Mouse (Mus musculus): ENCODE results near the gene Tbcd. TPM values are rescaled to one million over a fixed set of nuclear protein-coding genes. Genes with fewer than 3 reads are reported as not detected.

The Tbcd gene
- total and polyA plus RNA-seq, 3 experiments: 62.1 to 86.7 (median 70.4) TPM

DNA sequence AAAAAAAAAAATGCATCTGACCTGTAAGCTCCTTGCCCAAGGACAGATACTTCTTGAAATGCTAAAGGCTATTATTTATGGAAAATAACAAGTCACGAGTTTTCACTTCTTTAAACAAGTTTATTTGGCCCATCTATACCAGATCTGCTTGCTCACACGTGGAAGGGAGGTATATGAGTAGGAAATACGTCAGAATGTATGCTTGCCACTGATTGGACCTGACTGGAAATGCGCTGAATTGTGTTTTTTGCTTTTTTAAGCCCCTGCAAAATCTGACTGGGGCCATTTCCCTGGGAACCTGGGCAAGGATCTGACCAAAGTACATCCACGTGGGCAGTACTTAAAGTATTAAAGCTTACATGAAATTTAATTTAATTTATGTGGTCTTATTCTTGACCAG is 31.4 kb upstream of the Tbcd start:
- Histone ChIP-seq H3K36me3 (replicated peaks in 1 of 2; ENCODE audit: control insufficient read depth in 1 of 2, insufficient read depth in 1 of 2, low read length in 1 of 2) (peaks cover 0 to 2% of the 10 kb centered on the region in 2 experiments), H3K4me2 (ENCODE audit: insufficient read depth, low read depth, poor library complexity, severe bottlenecking) (peak overlapping the region; percentile 76), H3K9ac (ENCODE audit: insufficient read depth, low read depth) (peak overlapping the region; percentile 53; the same call in 1 of the 2 replicates), H3K27ac (ENCODE audit: insufficient read depth, low read depth) (no peak overlapping the region), H3K9me3 (replicated peaks; ENCODE audit: low read length) (no peaks in the 10 kb centered on the region), H3K79me2 (replicated peaks; ENCODE audit: control insufficient read depth, extremely low read depth, insufficient read depth, poor library complexity, severe bottlenecking) (no peaks in the 10 kb centered on the region), H3K4me3 (replicated peaks in 1 of 3; ENCODE audit: low read depth in 2 of 3, low read length in 2 of 3, poor library complexity in 1 of 3) (peak overlapping the region in 2 of 3 experiments; percentile 66 to 77), H3K4me1 (ENCODE audit: control insufficient read depth in 1 of 2, insufficient read depth in 2 of 2) (peaks cover 2 to 16% of the 10 kb centered on the region in 2 experiments), H3K27me3 (replicated peaks) (no peaks in the 10 kb centered on the region)
- peak; percentile 16 for DNase-seq (ENCODE audit: extremely low read depth)
- dilution Hi-C loops (cut with MboI; ENCODE audit: extremely low pct_ligation_motif_present, extremely low pct_unique_long_range_greater_than_20kb, low sequenced_read_pairs) (no loop called here), in situ Hi-C loops (cut with MboI; ENCODE audit: low pct_ligation_motif_present, low pct_unique_long_range_greater_than_20kb, low sequenced_read_pairs) (no loop called here)
- peak; percentile 78 for TF ChIP-seq MYC (IDR thresholded peaks at IDR 0.05; ENCODE audit: low read depth, low read length)
- no peak for TF ChIP-seq MAZ (IDR thresholded peaks at IDR 0.05; ENCODE audit: low read depth, low read length)
- TF ChIP-seq MAFK (IDR thresholded peaks at IDR 0.05; ENCODE audit: insufficient replicate concordance, low read length): no peak
- no peak for TF ChIP-seq POLR2A (IDR thresholded peaks at IDR 0.05; ENCODE audit: low read depth, low read length)
- no peak for TF ChIP-seq GABPA (IDR thresholded peaks at IDR 0.05; ENCODE audit: insufficient replicate concordance, low read depth, low read length)
- TF ChIP-seq POLR2AphosphoS2 (IDR thresholded peaks at IDR 0.05; ENCODE audit: low read depth, low read length): no peak
- TF ChIP-seq BHLHE40 (IDR thresholded peaks at IDR 0.05; ENCODE audit: low read depth, low read length): peak; percentile 29; the same call in 1 of the 2 replicates

DNA sequence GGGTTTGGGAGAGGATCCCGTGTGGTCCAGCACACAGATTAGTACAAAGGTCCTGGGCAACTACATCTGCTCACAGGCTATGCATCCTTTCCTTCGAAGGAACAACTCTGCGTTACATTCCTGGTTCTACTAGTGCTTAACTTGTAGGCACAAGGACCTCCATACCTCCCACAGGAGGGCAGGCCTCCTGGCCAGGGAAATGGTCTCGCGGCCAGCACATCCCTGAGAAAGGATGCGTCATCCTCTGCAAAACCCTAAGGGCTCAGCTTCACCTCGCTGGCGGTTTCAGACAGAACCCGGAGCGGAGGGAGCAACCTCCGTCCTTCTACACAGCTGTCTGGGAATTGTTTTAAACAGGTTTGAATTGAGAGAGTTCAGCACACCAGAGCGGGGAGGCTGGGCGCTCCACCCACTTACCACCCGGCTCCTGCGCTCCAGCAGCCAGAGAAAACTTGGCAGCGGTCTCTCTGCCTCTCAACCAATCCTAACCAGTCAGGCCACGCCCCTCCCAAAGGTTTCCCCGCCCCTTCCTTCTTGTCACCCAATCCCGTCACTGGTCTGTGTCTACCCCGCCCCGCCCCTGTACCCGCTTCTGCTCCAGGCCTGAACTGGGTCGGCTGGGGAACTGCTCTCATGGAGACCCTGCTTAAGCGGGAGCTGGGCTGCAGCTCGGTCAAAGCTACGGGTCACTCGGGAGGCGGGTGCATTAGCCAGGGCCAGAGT is 30.8 kb upstream of the Tbcd start, which contains the start of gene Fn3krp:
TSS of gene Fn3krp (plus strand) at position 572 of the 723 bp plus-strand sequence.
- peak within 1 kb of the TSS; percentile 77 to 89 (median 88) for H3K4me3 ChIP-seq (replicated peaks in 1 of 3; ENCODE audit: low read depth in 2 of 3, low read length in 2 of 3, poor library complexity in 1 of 3)
- in situ Hi-C loops (cut with MboI; ENCODE audit: low pct_ligation_motif_present, low pct_unique_long_range_greater_than_20kb, low sequenced_read_pairs) (no loop called here), dilution Hi-C loops (cut with MboI; ENCODE audit: extremely low pct_ligation_motif_present, extremely low pct_unique_long_range_greater_than_20kb, low sequenced_read_pairs) (no loop called here)
- H3K4me1 ChIP-seq (ENCODE audit: control insufficient read depth in 1 of 2, insufficient read depth in 2 of 2): peaks cover 2 to 16% of the 10 kb centered on the region in 2 experiments
- H3K9me3 ChIP-seq (replicated peaks; ENCODE audit: low read length): no peaks in the 10 kb centered on the region
- no peak within 1 kb of the TSS for H3K27ac ChIP-seq (ENCODE audit: insufficient read depth, low read depth)
- H3K36me3 ChIP-seq (replicated peaks in 1 of 2; ENCODE audit: control insufficient read depth in 1 of 2, insufficient read depth in 1 of 2, low read length in 1 of 2): peaks cover 0 to 8% of the 10 kb centered on the region in 2 experiments
- peak within 1 kb of the TSS; percentile 99 for H3K4me2 ChIP-seq (ENCODE audit: insufficient read depth, low read depth, poor library complexity, severe bottlenecking)
- peak; percentile 100 for DNase-seq (ENCODE audit: extremely low read depth)
- peak within 1 kb of the TSS; percentile 77 for H3K9ac ChIP-seq (ENCODE audit: insufficient read depth, low read depth)
- no peaks in the 10 kb centered on the region for H3K27me3 ChIP-seq (replicated peaks)
- H3K79me2 ChIP-seq (replicated peaks; ENCODE audit: control insufficient read depth, extremely low read depth, insufficient read depth, poor library complexity, severe bottlenecking): no peaks in the 10 kb centered on the region
- TF ChIP-seq KAT2A (IDR thresholded peaks at IDR 0.05; ENCODE audit: insufficient replicate concordance, low read length) (peak; percentile 65; the same call in 1 of the 2 replicates), SMC3 (IDR thresholded peaks at IDR 0.05; ENCODE audit: low read depth, low read length) (0 out of 2 replicates have a peak, but pooled peaks have one; percentile 5), ZMIZ1 (IDR thresholded peaks at IDR 0.05; ENCODE audit: low read depth, low read length) (peak; percentile 89), NRF1 (IDR thresholded peaks at IDR 0.05; ENCODE audit: low read depth, low read length) (peak; percentile 63), TCF12 (IDR thresholded peaks at IDR 0.05; ENCODE audit: low read depth, low read length) (peak; percentile 74), CHD2 (IDR thresholded peaks at IDR 0.05; ENCODE audit: low read length) (peak; percentile 70), RAD21 (IDR thresholded peaks at IDR 0.05; ENCODE audit: low read depth, low read length) (no peak), CHD1 (IDR thresholded peaks at IDR 0.05; ENCODE audit: low read depth, low read length) (peak; percentile 69; the same call in 1 of the 2 replicates), E2F4 (IDR thresholded peaks at IDR 0.05; ENCODE audit: insufficient replicate concordance, low read depth, low read length) (0 out of 2 replicates have a peak, but pooled peaks have one; percentile 30), MAFK (IDR thresholded peaks at IDR 0.05; ENCODE audit: insufficient replicate concordance, low read length) (no peak), PAX5 (IDR thresholded peaks at IDR 0.05; ENCODE audit: low read length) (no peak), NELFE (IDR thresholded peaks at IDR 0.05; ENCODE audit: low read depth, low read length) (peak; percentile 69), ELF1 (IDR thresholded peaks at IDR 0.05; ENCODE audit: low read depth, low read length) (peak; percentile 78), RCOR1 (conservative IDR thresholded peaks at IDR 0.05; ENCODE audit: low read depth, low read length) (0 out of 2 replicates have a peak, but pooled peaks have one; percentile 55), SIN3A (IDR thresholded peaks at IDR 0.05; ENCODE audit: low read length) (peak; percentile 81), MXI1 (IDR thresholded peaks at IDR 0.05; ENCODE audit: low read depth, low read length) (peak; percentile 69; the same call in 1 of the 2 replicates), JUN (IDR thresholded peaks at IDR 0.05; ENCODE audit: insufficient read depth, low read depth, low read length) (no peak), ETS1 (conservative IDR thresholded peaks at IDR 0.05; ENCODE audit: low read depth, low read length) (0 out of 2 replicates have a peak, but pooled peaks have one; percentile 15), POLR2AphosphoS2 (IDR thresholded peaks at IDR 0.05; ENCODE audit: low read depth, low read length) (0 out of 2 replicates have a peak, but pooled peaks have one; percentile 56), HCFC1 (IDR thresholded peaks at IDR 0.05; ENCODE audit: low read depth, low read length) (peak; percentile 62), EP300 (IDR thresholded peaks at IDR 0.05; ENCODE audit: low read length) (0 out of 2 replicates have a peak, but pooled peaks have one; percentile 52), BHLHE40 (IDR thresholded peaks at IDR 0.05; ENCODE audit: low read depth, low read length) (no peak), MAX (IDR thresholded peaks at IDR 0.05; ENCODE audit: low read length) (peak; percentile 28; the same call in 1 of the 2 replicates), MEF2A (IDR thresholded peaks at IDR 0.05; ENCODE audit: borderline replicate concordance, low read depth, low read length) (0 out of 2 replicates have a peak, but pooled peaks have one; percentile 38), MAZ (IDR thresholded peaks at IDR 0.05; ENCODE audit: low read depth, low read length) (peak; percentile 72; the same call in 1 of the 2 replicates), USF2 (conservative IDR thresholded peaks at IDR 0.05; ENCODE audit: low read depth, low read length) (no peak), GABPA (IDR thresholded peaks at IDR 0.05; ENCODE audit: insufficient replicate concordance, low read depth, low read length) (no peak)

All from CH12.LX (cell line).